Mouse (Mus musculus) hindbrain, embryonic 15.5 days (tissue): ENCODE results near the gene Nutm1. TPM values are rescaled to one million over a fixed set of nuclear protein-coding genes. Genes with fewer than 3 reads are reported as not detected.
A peak's percentile ranks its signal among the peaks of the same experiment; 100 is the strongest.

Experiments used
- ATAC-seq: fragments of 200-750 bp; cut with Nextera tagmentation; 2 replicates; pipeline ENCODE4 v1.8.0; 2017; ENCODE audit warnings: low read depth, moderate number of reproducible peaks, moderate TSS enrichment; ENCODE audit not compliant: low FRiP score
- H3K27ac ChIP-seq: fragments of 300-500 bp; sonication (generic); replicated peaks from 2 replicates; pipeline ENCODE4 v1.5.1; 2015; ENCODE audit warnings: mild to moderate bottlenecking, inconsistent platforms
- H3K27me3 ChIP-seq: fragments of 300-500 bp; sonication (generic); 2 replicates; pipeline ENCODE4 v1.6.1; 2015; ENCODE audit warnings: control low read depth, inconsistent platforms
- H3K36me3 ChIP-seq: fragments of 300-500 bp; sonication (generic); 2 replicates; pipeline ENCODE4 v1.6.1; 2015; ENCODE audit warnings: control low read depth, inconsistent platforms
- H3K4me1 ChIP-seq: fragments of 300-500 bp; sonication (generic); replicated peaks from 2 replicates; pipeline ENCODE4 v1.6.1; 2015; ENCODE audit warnings: control low read depth, inconsistent platforms
- H3K4me2 ChIP-seq: fragments of 300-500 bp; sonication (generic); 2 replicates; pipeline ENCODE4 v1.6.1; 2015; ENCODE audit warnings: moderate library complexity, mild to moderate bottlenecking, inconsistent platforms
- H3K4me3 ChIP-seq: fragments of 300-500 bp; sonication (generic); 2 replicates; pipeline ENCODE4 v1.5.1; 2015; ENCODE audit warnings: mild to moderate bottlenecking, inconsistent platforms
- H3K9ac ChIP-seq: fragments of 300-500 bp; sonication (generic); 2 replicates; pipeline ENCODE4 v1.6.1; 2015; ENCODE audit warnings: inconsistent platforms
- H3K9me3 ChIP-seq: fragments of 300-500 bp; sonication (generic); 2 replicates; pipeline ENCODE4 v1.6.1; 2016; ENCODE audit warnings: control low read depth, inconsistent platforms
- WGBS: fragments of 180-500 bp; shearing (Covaris S2); methylation state at CpG from one replicate; pipeline ENCODE4 v1.1.7; 2015; 5-methylcytosine and 5-hydroxymethylcytosine counted together
- polyA plus RNA-seq: library from polyadenylated mRNA; unstranded; fragments of >200 nt; fragmentation: Nextera tagmentation; extraction: Ambion mirVana; gene quantifications from 2 replicates; pipeline ENCODE4 v1.2.1, GENCODE M21; 2015

Nutm1 gene
- polyA plus RNA-seq, 1 experiment from 2014 or later = 0.04 TPM

DNA sequence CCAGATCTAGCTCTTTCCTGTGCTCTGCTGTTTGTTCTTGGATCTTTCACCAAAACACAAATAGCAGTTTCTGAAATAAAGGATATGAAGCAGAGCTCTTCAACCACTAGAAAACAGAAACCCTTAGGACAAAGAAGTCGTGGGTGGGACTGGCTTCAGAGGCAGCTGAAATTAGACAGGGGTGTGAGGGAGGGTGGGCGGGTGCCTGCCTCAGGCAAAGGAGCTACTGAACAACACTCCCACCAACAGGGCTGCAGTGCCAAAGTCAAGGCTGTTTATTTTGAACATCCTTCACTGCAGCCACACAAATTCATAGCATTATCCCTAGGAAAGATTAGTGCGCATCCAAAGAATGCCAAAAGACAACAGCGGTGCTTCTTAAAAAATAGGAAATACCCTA lies 34.7 kb downstream of the Nutm1 start:
- Histone ChIP-seq H3K27me3 (no peaks in the 10 kb centered on the region), H3K4me1 (no peaks in the 10 kb centered on the region), H3K4me2 (no peak overlapping the region), H3K36me3 (no peaks in the 10 kb centered on the region), H3K9me3 (no peaks in the 10 kb centered on the region), H3K27ac (no peak overlapping the region), H3K9ac (no peak overlapping the region), H3K4me3 (no peak overlapping the region)
- no peak for ATAC-seq
- WGBS = 74% methylated on average over 4 of the region's 4 CpGs

DNA sequence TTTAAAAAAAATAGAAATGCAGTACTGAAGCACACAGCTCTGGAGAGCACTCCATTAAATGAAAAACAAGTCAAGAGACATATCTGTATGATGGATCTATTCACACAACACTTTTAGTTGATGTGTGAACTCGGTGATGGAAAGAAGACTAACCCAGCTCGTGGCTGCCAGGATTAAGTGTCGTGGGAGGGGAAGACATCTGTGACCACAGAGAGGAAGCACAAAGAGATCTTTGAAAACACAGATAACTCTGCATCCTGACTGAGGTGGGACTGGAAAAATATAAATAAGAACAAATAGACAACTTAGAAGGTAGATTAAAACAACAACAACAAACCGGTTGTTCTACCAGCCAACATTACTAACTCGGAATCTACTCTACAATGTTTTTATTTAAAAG lies 36.5 kb downstream of the Nutm1 start:
- no peak for ATAC-seq
- H3K4me3 ChIP-seq = no peak overlapping the region
- WGBS = 79% methylated on average over 5 of the region's 5 CpGs

DNA sequence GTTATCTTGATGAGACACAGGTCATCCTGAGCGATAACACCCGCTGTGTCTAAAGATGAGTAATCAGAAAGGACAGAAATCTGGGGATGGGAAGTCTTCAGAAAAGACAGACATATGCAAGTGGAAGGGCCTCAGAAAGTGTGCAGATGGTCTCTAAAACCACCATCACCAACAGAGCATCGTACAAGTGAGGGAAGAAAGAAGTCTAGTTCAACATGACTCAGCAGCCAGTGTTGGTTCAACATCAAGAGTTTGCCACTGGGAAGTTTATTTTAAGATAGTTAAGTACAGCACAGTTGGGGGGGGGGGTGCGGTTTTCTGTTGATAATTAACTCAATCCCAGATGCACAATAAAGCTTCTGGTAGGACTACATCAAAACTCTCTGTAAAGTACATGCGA lies 38.2 kb downstream of the Nutm1 start:
- 93% methylated on average over 5 of the region's 5 CpGs for WGBS
- H3K9ac ChIP-seq = no peak overlapping the region
- no peak overlapping the region for H3K4me2 ChIP-seq

More for the DNA sequence above, 36.5 kb downstream of the Nutm1 start:
- no peak overlapping the region for H3K27ac ChIP-seq
- H3K4me2 ChIP-seq = no peak overlapping the region
- H3K36me3 ChIP-seq = no peaks in the 10 kb centered on the region
- H3K9me3 ChIP-seq = no peaks in the 10 kb centered on the region
- no peaks in the 10 kb centered on the region for H3K4me1 ChIP-seq
- no peak overlapping the region for H3K9ac ChIP-seq
- no peaks in the 10 kb centered on the region for H3K27me3 ChIP-seq

DNA sequence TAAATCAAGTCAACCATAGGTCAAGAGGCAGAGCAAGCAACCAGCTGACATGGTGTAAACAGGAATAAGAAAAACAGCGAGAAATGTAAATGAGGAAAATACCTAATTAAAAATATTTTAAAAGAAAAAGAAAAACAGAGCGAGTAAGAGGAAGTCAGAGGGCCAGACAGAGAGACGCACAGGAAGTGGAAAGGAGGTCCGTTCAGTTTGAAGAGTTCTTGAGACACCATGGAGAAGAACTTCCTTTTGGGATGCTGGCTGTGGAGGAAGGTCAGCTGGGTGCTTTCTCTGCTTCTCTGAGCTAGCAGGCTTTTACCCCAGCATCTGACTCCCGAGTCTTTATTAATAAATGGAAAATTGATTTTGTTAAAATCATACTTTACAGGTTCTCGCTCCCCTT lies 41.5 kb downstream of the Nutm1 start:
- 81% methylated on average over 6 of the region's 6 CpGs for WGBS
- ATAC-seq = no peak

More for the DNA sequence above, 38.2 kb downstream of the Nutm1 start:
- Histone ChIP-seq H3K4me3 (no peak overlapping the region), H3K4me1 (no peaks in the 10 kb centered on the region), H3K27ac (no peak overlapping the region), H3K9me3 (no peaks in the 10 kb centered on the region), H3K36me3 (no peaks in the 10 kb centered on the region), H3K27me3 (no peaks in the 10 kb centered on the region)
- no peak for ATAC-seq

GRCm38 (mm10) chr2:112215977-112216376 lies 43.1 kb downstream of the Nutm1 start:
- WGBS = 4% methylated on average over 1 of the region's 1 CpGs
- Histone ChIP-seq H3K9ac (no peak overlapping the region), H3K9me3 (no peaks in the 10 kb centered on the region), H3K4me3 (no peak overlapping the region), H3K27ac (no peak overlapping the region), H3K4me1 (no peaks in the 10 kb centered on the region), H3K36me3 (no peaks in the 10 kb centered on the region), H3K27me3 (no peaks in the 10 kb centered on the region), H3K4me2 (no peak overlapping the region)
- ATAC-seq = no peak

More for the DNA sequence above, 41.5 kb downstream of the Nutm1 start:
- no peaks in the 10 kb centered on the region for H3K4me1 ChIP-seq
- H3K9me3 ChIP-seq = no peaks in the 10 kb centered on the region
- H3K9ac ChIP-seq = no peak overlapping the region
- H3K4me3 ChIP-seq = no peak overlapping the region
- no peaks in the 10 kb centered on the region for H3K27me3 ChIP-seq
- H3K36me3 ChIP-seq = no peaks in the 10 kb centered on the region
- H3K4me2 ChIP-seq = no peak overlapping the region
- H3K27ac ChIP-seq = no peak overlapping the region

DNA sequence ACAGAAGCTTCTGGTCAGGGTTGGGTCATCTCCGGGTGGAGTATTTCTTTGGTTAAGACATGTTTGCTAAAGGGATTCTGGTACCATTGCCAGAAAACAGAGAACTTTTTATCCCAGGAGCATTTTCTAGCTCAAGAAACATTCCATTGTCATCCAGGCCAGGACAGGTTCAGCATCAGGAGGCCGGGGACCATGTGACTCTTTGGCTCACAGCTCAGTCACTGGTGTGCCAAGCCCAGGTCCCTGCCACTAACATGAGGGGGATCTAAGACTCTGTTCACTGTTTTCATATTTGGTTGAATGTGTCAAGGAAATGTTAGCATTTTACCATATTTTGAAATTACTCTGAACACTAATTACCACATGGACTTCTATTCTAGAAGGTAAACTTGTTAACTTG lies 48.4 kb downstream of the Nutm1 start:
- H3K4me3 ChIP-seq = no peak overlapping the region
- H3K27me3 ChIP-seq = no peaks in the 10 kb centered on the region
- no peak overlapping the region for H3K9ac ChIP-seq
- no peaks in the 10 kb centered on the region for H3K4me1 ChIP-seq
- 0 out of 2 replicates have a peak, but pooled peaks have one; percentile 43 for ATAC-seq
- peak overlapping the region; percentile 43; the same call in 1 of the 2 replicates for H3K27ac ChIP-seq
- H3K36me3 ChIP-seq = no peaks in the 10 kb centered on the region
- H3K4me2 ChIP-seq = 0 out of 2 replicates have a peak overlapping the region, but pooled peaks have one; percentile 4
- no peaks in the 10 kb centered on the region for H3K9me3 ChIP-seq
- 83% methylated on average over 2 of the region's 2 CpGs for WGBS

- H3K36me3 ChIP-seq = no peaks in the 10 kb centered on the region
- H3K27ac ChIP-seq = peak overlapping the region; percentile 43; the same call in 1 of the 2 replicates
- 0 out of 2 replicates have a peak overlapping the region, but pooled peaks have one; percentile 4 for H3K4me2 ChIP-seq
- H3K9me3 ChIP-seq = no peaks in the 10 kb centered on the region
- no peak overlapping the region for H3K9ac ChIP-seq
- ATAC-seq = peak; percentile 93
- no peaks in the 10 kb centered on the region for H3K27me3 ChIP-seq
- H3K4me3 ChIP-seq = no peak overlapping the region
- 57% methylated on average over 6 of the region's 6 CpGs for WGBS
- no peaks in the 10 kb centered on the region for H3K4me1 ChIP-seq
These were observed 48.9 kb downstream of the Nutm1 start for GRCm38 (mm10) chr2:112210142-112210541.

GRCm38 (mm10) chr2:112203056-112203455 lies 56.0 kb downstream of the Nutm1 start:
- no peak overlapping the region for H3K9ac ChIP-seq
- H3K27me3 ChIP-seq = no peaks in the 10 kb centered on the region
- WGBS = 58% methylated on average over 6 of the region's 6 CpGs
- no peaks in the 10 kb centered on the region for H3K4me1 ChIP-seq
- no peak overlapping the region for H3K4me2 ChIP-seq
- no peak for ATAC-seq
- no peaks in the 10 kb centered on the region for H3K9me3 ChIP-seq
- H3K27ac ChIP-seq = no peak overlapping the region
- no peak overlapping the region for H3K4me3 ChIP-seq
- H3K36me3 ChIP-seq = no peaks in the 10 kb centered on the region

Other genes starting within 250 kb of the Nutm1 start
- gene Olfr1310, start 246.6 kb downstream of the Nutm1 start, polyA plus RNA-seq = not detected in 2 replicates
- not detected in 2 replicates for gene Olfr1311, start 234.9 kb downstream of the Nutm1 start, polyA plus RNA-seq
- not detected in 2 replicates for gene Olfr1312, start 209.1 kb downstream of the Nutm1 start, polyA plus RNA-seq
- not detected in 2 replicates for gene Olfr1313, start 181.4 kb downstream of the Nutm1 start, polyA plus RNA-seq
- 0.05 TPM in 1 of 2 replicates, not detected in the other for gene Olfr1314, start 162.5 kb downstream of the Nutm1 start, polyA plus RNA-seq
- gene Olfr1315-ps1, start 143.9 kb downstream of the Nutm1 start, polyA plus RNA-seq = not detected in 2 replicates
- not detected in 2 replicates for gene Olfr1316, start 124.3 kb downstream of the Nutm1 start, polyA plus RNA-seq
- not detected in 2 replicates for gene Olfr1317, start 119.0 kb downstream of the Nutm1 start, polyA plus RNA-seq
- gene Olfr1318, start 105.1 kb downstream of the Nutm1 start, polyA plus RNA-seq = 0.07 and 0.16 TPM in 2 replicates
- gene Lpcat4, start 19.8 kb downstream of the Nutm1 start, polyA plus RNA-seq = 24.4 and 27.4 TPM in 2 replicates
- gene Nop10, start 2.6 kb upstream of the Nutm1 start, polyA plus RNA-seq = 180 and 199 TPM in 2 replicates
- gene Slc12a6, start 6.5 kb upstream of the Nutm1 start, polyA plus RNA-seq = 16.4 and 16.9 TPM in 2 replicates
- gene Gm21985, start 7.0 kb upstream of the Nutm1 start, polyA plus RNA-seq = not detected in 2 replicates
- gene Emc4, start 108.7 kb upstream of the Nutm1 start, polyA plus RNA-seq = 198 and 201 TPM in 2 replicates
- 29.8 and 30.6 TPM in 2 replicates for gene Katnbl1, start 119.9 kb upstream of the Nutm1 start, polyA plus RNA-seq
- gene Emc7, start 195.7 kb upstream of the Nutm1 start, polyA plus RNA-seq = 22.1 and 22.9 TPM in 2 replicates
- gene Chrm5, start 221.5 kb upstream of the Nutm1 start, polyA plus RNA-seq = 0.84 and 0.93 TPM in 2 replicates
- gene Aven, start 233.7 kb upstream of the Nutm1 start, polyA plus RNA-seq = 3.9 and 4.4 TPM in 2 replicates